Mouse (Mus musculus) CH12.LX (cell line): ENCODE measurements around the gene Olfr1395. TPM values are rescaled to one million over a fixed set of nuclear protein-coding genes. Genes with fewer than 3 reads are reported as not detected.

Experiments used
- DNase-seq: peaks from one replicate; pipeline ENCODE4 v3.0.0-alpha.2; 2013; ENCODE audit errors: extremely low read depth
- H3K27ac ChIP-seq: 2 replicates; pipeline ENCODE4 v1.5.1; 2012; ENCODE audit warnings: low read depth, mild to moderate bottlenecking, control low read depth, moderate library complexity; ENCODE audit not compliant: insufficient read depth
- H3K27me3 ChIP-seq: replicated peaks from 2 replicates; pipeline ENCODE3; 2012; ENCODE audit warnings: inconsistent platforms
- H3K36me3 ChIP-seq, 2 experiments: replicated peaks in 1 of 2; 2 replicates each; pipeline versions ENCODE3 to v1.6.1; 2012; ENCODE audit warnings: inconsistent platforms in 1 of 2, low read length in 1 of 2, mild to moderate bottlenecking in 1 of 2, mixed read lengths in 1 of 2, moderate library complexity in 1 of 2; ENCODE audit not compliant: control insufficient read depth in 1 of 2, insufficient read depth in 1 of 2
- H3K4me1 ChIP-seq, 2 experiments: 2 replicates each; pipeline ENCODE4 v1.6.1; 2012; ENCODE audit warnings: inconsistent platforms in 1 of 2, moderate library complexity in 1 of 2; ENCODE audit not compliant: insufficient read depth in 2 of 2, control insufficient read depth in 1 of 2
- H3K4me2 ChIP-seq: 2 replicates; pipeline ENCODE4 v1.6.1; 2012; ENCODE audit warnings: low read depth, mild to moderate bottlenecking, control low read depth; ENCODE audit not compliant: poor library complexity, insufficient read depth, severe bottlenecking
- H3K4me3 ChIP-seq, 3 experiments: fragments of 150-350 bp in 1 of 3; sonication (generic) in 1 of 3; replicated peaks in 1 of 3; 2 replicates each; pipeline versions ENCODE3 to v1.5.1; 2011 to 2012; ENCODE audit warnings: low read depth in 2 of 3, low read length in 2 of 3, mild to moderate bottlenecking in 2 of 3, moderate library complexity in 2 of 3, control low read depth in 1 of 3, improper control_type of control experiment in 1 of 3, inconsistent platforms in 1 of 3, mixed read lengths in 1 of 3; ENCODE audit not compliant: poor library complexity in 1 of 3
- H3K79me2 ChIP-seq: replicated peaks from 2 replicates; pipeline ENCODE4 v1.6.1; 2012; ENCODE audit warnings: mild to moderate bottlenecking, moderate library complexity; ENCODE audit not compliant: control insufficient read depth, poor library complexity, insufficient read depth, severe bottlenecking; ENCODE audit errors: extremely low read depth
- H3K9ac ChIP-seq: 2 replicates; pipeline ENCODE4 v1.6.1; 2012; ENCODE audit warnings: low read depth, mild to moderate bottlenecking, control low read depth, moderate library complexity; ENCODE audit not compliant: insufficient read depth
- H3K9me3 ChIP-seq: replicated peaks from 2 replicates; pipeline ENCODE3; 2012; ENCODE audit warnings: low read length, inconsistent platforms, mixed read lengths
- BHLHE40 ChIP-seq: IDR thresholded peaks from 2 replicates; pipeline ENCODE4 v1.6.1; 2011; ENCODE audit warnings: mild to moderate bottlenecking, low read depth, low read length, improper control_type of control experiment
- CHD1 ChIP-seq: IDR thresholded peaks from 2 replicates; pipeline ENCODE4 v1.6.1; 2012; ENCODE audit warnings: low read depth, low read length, improper control_type of control experiment, inconsistent platforms
- CHD2 ChIP-seq: IDR thresholded peaks from 2 replicates; pipeline ENCODE4 v1.6.1; 2011; ENCODE audit warnings: low read length, improper control_type of control experiment
- CTCF ChIP-seq, 2 experiments: IDR thresholded peaks in 1 of 2; conservative IDR thresholded peaks in 1 of 2; 2 replicates each; pipeline ENCODE4 v1.5.1; 2011 to 2012; ENCODE audit warnings: low read depth in 2 of 2, low read length in 2 of 2, improper control_type of control experiment in 1 of 2, inconsistent platforms in 1 of 2, mild to moderate bottlenecking in 1 of 2, moderate library complexity in 1 of 2
- E2F4 ChIP-seq: IDR thresholded peaks from 2 replicates; pipeline ENCODE4 v1.6.1; 2011; ENCODE audit warnings: low read depth, low read length, improper control_type of control experiment; ENCODE audit not compliant: insufficient replicate concordance
- ELF1 ChIP-seq: IDR thresholded peaks from 2 replicates; pipeline ENCODE4 v1.6.1; 2014; ENCODE audit warnings: low read depth, mild to moderate bottlenecking, inconsistent platforms, low read length, improper control_type of control experiment
- EP300 ChIP-seq: IDR thresholded peaks from 2 replicates; pipeline ENCODE4 v1.6.1; 2011; ENCODE audit warnings: low read length, improper control_type of control experiment
- ETS1 ChIP-seq: conservative IDR thresholded peaks from 2 replicates; pipeline ENCODE4 v1.6.1; 2012; ENCODE audit warnings: low read depth, mild to moderate bottlenecking, inconsistent platforms, low read length, improper control_type of control experiment, moderate library complexity
- GABPA ChIP-seq: IDR thresholded peaks from 2 replicates; pipeline ENCODE4 v1.6.1; 2012; ENCODE audit warnings: low read depth, low read length, improper control_type of control experiment, inconsistent platforms; ENCODE audit not compliant: insufficient replicate concordance
- HCFC1 ChIP-seq: IDR thresholded peaks from 2 replicates; pipeline ENCODE4 v1.6.1; 2012; ENCODE audit warnings: low read depth, mild to moderate bottlenecking, inconsistent platforms, low read length, improper control_type of control experiment
- IRF4 ChIP-seq: IDR thresholded peaks from 2 replicates; pipeline ENCODE4 v1.6.1; 2014; ENCODE audit warnings: low read depth, mild to moderate bottlenecking, inconsistent platforms, low read length, improper control_type of control experiment
- JUN ChIP-seq: IDR thresholded peaks from 2 replicates; pipeline ENCODE4 v1.6.1; 2011; ENCODE audit warnings: low read depth, mild to moderate bottlenecking, low read length, improper control_type of control experiment, moderate library complexity; ENCODE audit not compliant: insufficient read depth
- JUND ChIP-seq: conservative IDR thresholded peaks from 2 replicates; pipeline ENCODE4 v1.6.1; 2011; ENCODE audit warnings: low read depth, low read length, improper control_type of control experiment
- KAT2A ChIP-seq: IDR thresholded peaks from 2 replicates; pipeline ENCODE4 v1.6.1; 2012; ENCODE audit warnings: low read length, improper control_type of control experiment, inconsistent platforms; ENCODE audit not compliant: insufficient replicate concordance
- MAFK ChIP-seq: IDR thresholded peaks from 2 replicates; pipeline ENCODE4 v1.6.1; 2011; ENCODE audit warnings: low read length, improper control_type of control experiment; ENCODE audit not compliant: insufficient replicate concordance
- MAX ChIP-seq: IDR thresholded peaks from 2 replicates; pipeline ENCODE4 v1.6.1; 2011; ENCODE audit warnings: low read length, improper control_type of control experiment
- MAZ ChIP-seq: IDR thresholded peaks from 2 replicates; pipeline ENCODE4 v1.6.1; 2012; ENCODE audit warnings: low read depth, mild to moderate bottlenecking, inconsistent platforms, low read length, improper control_type of control experiment, moderate library complexity
- MEF2A ChIP-seq: IDR thresholded peaks from 2 replicates; pipeline ENCODE4 v1.6.1; 2014; ENCODE audit warnings: low read depth, mild to moderate bottlenecking, inconsistent platforms, low read length, improper control_type of control experiment, borderline replicate concordance
- MXI1 ChIP-seq: IDR thresholded peaks from 2 replicates; pipeline ENCODE4 v1.6.1; 2011; ENCODE audit warnings: mild to moderate bottlenecking, low read depth, low read length, improper control_type of control experiment
- MYC ChIP-seq: IDR thresholded peaks from 2 replicates; pipeline ENCODE4 v1.6.1; 2011; ENCODE audit warnings: low read depth, mild to moderate bottlenecking, improper control_type of control experiment, low read length
- NELFE ChIP-seq: IDR thresholded peaks from 2 replicates; pipeline ENCODE4 v1.6.1; 2011; ENCODE audit warnings: low read depth, low read length, improper control_type of control experiment
- NRF1 ChIP-seq: IDR thresholded peaks from 2 replicates; pipeline ENCODE4 v1.6.1; 2014; ENCODE audit warnings: low read depth, mild to moderate bottlenecking, inconsistent platforms, low read length, improper control_type of control experiment, moderate library complexity
- PAX5 ChIP-seq: IDR thresholded peaks from 2 replicates; pipeline ENCODE4 v1.6.1; 2012; ENCODE audit warnings: low read length, inconsistent platforms, mixed read lengths
- POLR2A ChIP-seq: IDR thresholded peaks from 2 replicates; pipeline ENCODE4 v1.6.1; 2011; ENCODE audit warnings: low read depth, mild to moderate bottlenecking, improper control_type of control experiment, low read length
- POLR2AphosphoS2 ChIP-seq: IDR thresholded peaks from 2 replicates; pipeline ENCODE4 v1.6.1; 2011; ENCODE audit warnings: low read depth, low read length, improper control_type of control experiment
- RAD21 ChIP-seq: IDR thresholded peaks from 2 replicates; pipeline ENCODE4 v1.6.1; 2011; ENCODE audit warnings: low read depth, mild to moderate bottlenecking, low read length, improper control_type of control experiment, moderate library complexity
- RCOR1 ChIP-seq: conservative IDR thresholded peaks from 2 replicates; pipeline ENCODE4 v1.6.1; 2012; ENCODE audit warnings: low read depth, mild to moderate bottlenecking, inconsistent platforms, low read length, improper control_type of control experiment
- SIN3A ChIP-seq: IDR thresholded peaks from 2 replicates; pipeline ENCODE4 v1.6.1; 2012; ENCODE audit warnings: low read length, improper control_type of control experiment, inconsistent platforms
- SMC3 ChIP-seq: IDR thresholded peaks from 2 replicates; pipeline ENCODE4 v1.6.1; 2011; ENCODE audit warnings: low read depth, low read length, improper control_type of control experiment
- TBP ChIP-seq: conservative IDR thresholded peaks from 2 replicates; pipeline ENCODE4 v1.6.1; 2011; ENCODE audit warnings: low read depth, low read length, improper control_type of control experiment
- TCF12 ChIP-seq: IDR thresholded peaks from 2 replicates; pipeline ENCODE4 v1.6.1; 2014; ENCODE audit warnings: low read depth, mild to moderate bottlenecking, inconsistent platforms, low read length, improper control_type of control experiment
- UBTF ChIP-seq: IDR thresholded peaks from 2 replicates; pipeline ENCODE4 v1.6.1; 2012; ENCODE audit warnings: low read depth, mild to moderate bottlenecking, inconsistent platforms, low read length, improper control_type of control experiment, moderate library complexity
- USF1 ChIP-seq: IDR thresholded peaks from 2 replicates; pipeline ENCODE4 v1.6.1; 2014; ENCODE audit warnings: low read depth, mild to moderate bottlenecking, inconsistent platforms, low read length, improper control_type of control experiment
- USF2 ChIP-seq: conservative IDR thresholded peaks from 2 replicates; pipeline ENCODE4 v1.6.1; 2011; ENCODE audit warnings: low read depth, low read length, improper control_type of control experiment
- ZC3H11A ChIP-seq: IDR thresholded peaks from 2 replicates; pipeline ENCODE4 v1.6.1; 2012; ENCODE audit warnings: low read depth, mild to moderate bottlenecking, inconsistent platforms, low read length, improper control_type of control experiment
- ZKSCAN1 ChIP-seq: IDR thresholded peaks from 2 replicates; pipeline ENCODE4 v1.6.1; 2012; ENCODE audit warnings: low read depth, inconsistent platforms, low read length, improper control_type of control experiment, borderline replicate concordance
- ZMIZ1 ChIP-seq: IDR thresholded peaks from 2 replicates; pipeline ENCODE4 v1.6.1; 2012; ENCODE audit warnings: low read depth, mild to moderate bottlenecking, inconsistent platforms, low read length, improper control_type of control experiment
- ZNF384 ChIP-seq: IDR thresholded peaks from 2 replicates; pipeline ENCODE4 v1.6.1; 2012; ENCODE audit warnings: low read depth, low read length, improper control_type of control experiment, inconsistent platforms
- dilution Hi-C: fragments of 300-500 bp; cut with MboI; formaldehyde crosslinking; loops from 2 replicates; pipeline ENCODE4 v1.14.3; 2020; ENCODE audit warnings: low sequenced_read_pairs; ENCODE audit not compliant: extremely low pct_unique_long_range_greater_than_20kb, extremely low pct_ligation_motif_present
- in situ Hi-C: fragments of 300-500 bp; cut with MboI; formaldehyde crosslinking; loops from 3 replicates; pipeline ENCODE4 v1.14.3; 2019; ENCODE audit warnings: low sequenced_read_pairs, low pct_ligation_motif_present, low pct_unique_long_range_greater_than_20kb, mixed read lengths
- polyA plus RNA-seq: library from polyadenylated mRNA; unstranded; fragments of >175 nt; gene quantifications from 2 replicates; pipeline ENCODE4 v1.2.1, GENCODE M21; 2012; ENCODE audit warnings: low read depth; ENCODE audit not compliant: insufficient read length
- total RNA-seq, 2 experiments: library from RNA; depleted of rRNA; stranded (reverse); fragments of 300-350 nt in 1 of 2; fragments of >200 nt in 1 of 2; gene quantifications; 2 replicates each; pipeline ENCODE4 v1.2.3; 2012 to 2014

Gene Olfr1395
- total and polyA plus RNA-seq, 3 experiments: not detected

DNA sequence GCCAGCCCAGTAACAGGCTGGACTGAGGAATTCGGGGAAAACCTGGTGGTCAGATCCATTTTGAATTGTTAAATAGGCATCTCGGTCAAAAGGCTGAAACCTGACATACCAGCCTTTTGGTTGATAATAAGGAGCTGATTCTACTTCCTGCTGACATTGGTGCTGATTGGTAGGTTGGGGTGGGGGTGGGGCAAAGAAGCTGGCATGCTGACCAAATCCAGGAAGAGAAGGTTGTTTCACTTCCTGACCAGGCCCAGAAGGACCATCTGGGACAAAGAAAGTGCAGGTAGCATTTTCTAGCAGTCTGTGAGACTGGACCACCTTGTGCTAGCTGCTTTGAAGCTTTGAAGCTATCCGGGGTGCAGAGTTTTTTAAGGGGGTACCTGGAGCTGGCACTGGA lies 41.7 kb upstream of the Olfr1395 start:
- Histone ChIP-seq H3K9me3 (no peaks in the 10 kb centered on the region), H3K9ac (peak overlapping the region; percentile 93), H3K79me2 (no peaks in the 10 kb centered on the region), H3K36me3 (peaks cover 0 to 3% of the 10 kb centered on the region in 2 experiments), H3K4me3 (peak overlapping the region; percentile 42 to 57 (median 56)), H3K4me1 (peaks cover 6 to 43% of the 10 kb centered on the region in 2 experiments; a peak in 3 of 4 replicates), H3K27me3 (no peaks in the 10 kb centered on the region), H3K4me2 (peak overlapping the region; percentile 79), H3K27ac (no peak overlapping the region; the same call in 1 of the 2 replicates)
- TF ChIP-seq MAZ (0 out of 2 replicates have a peak, but pooled peaks have one; percentile 57), ZKSCAN1 (no peak), POLR2A (peak; percentile 81), MAX (peak; percentile 89), ELF1 (peak; percentile 98), EP300 (peak; percentile 94), MEF2A (peak; percentile 88), USF1 (no peak), JUND (peak; percentile 77), PAX5 (no peak), POLR2AphosphoS2 (peak; percentile 77; the same call in 1 of the 2 replicates), ZC3H11A (no peak), MAFK (peak; percentile 80), HCFC1 (peak; percentile 81), BHLHE40 (peak; percentile 64), JUN (peak; percentile 75), MXI1 (peak; percentile 86), CTCF (conservative IDR thresholded peaks at IDR 0.05 in 1 of 2, IDR thresholded peaks at IDR 0.05 in 1 of 2; ENCODE audit: low read depth in 2 of 2, low read length in 2 of 2) (no peak), RAD21 (no peak; the same call in none of the 2 replicates), E2F4 (no peak), ZMIZ1 (peak; percentile 86), USF2 (no peak), CHD2 (peak; percentile 96), ETS1 (peak; percentile 82), CHD1 (no peak), TCF12 (peak; percentile 95), ZNF384 (no peak), NRF1 (no peak), NELFE (peak; percentile 85), SMC3 (peak; percentile 19; the same call in 1 of the 2 replicates), SIN3A (peak; percentile 95), GABPA (no peak), TBP (peak; percentile 91), UBTF (no peak), IRF4 (peak; percentile 98), KAT2A (peak; percentile 76; the same call in 1 of the 2 replicates), RCOR1 (peak; percentile 92), MYC (peak; percentile 92)
- dilution Hi-C loops: no loop called here
- DNase-seq: peak; percentile 95
- in situ Hi-C loops: loop anchor here (5.0 to 25.0 kb wide), 3 partner anchors 162 to 303 kb away; partner anchors contain the start of gene Irgm1
